Mouse (Mus musculus): Measurements from ENCODE around the gene Ccdc167.
A peak's percentile ranks its signal among the peaks of the same experiment; 100 is the strongest.

Gene Ccdc167

DNA sequence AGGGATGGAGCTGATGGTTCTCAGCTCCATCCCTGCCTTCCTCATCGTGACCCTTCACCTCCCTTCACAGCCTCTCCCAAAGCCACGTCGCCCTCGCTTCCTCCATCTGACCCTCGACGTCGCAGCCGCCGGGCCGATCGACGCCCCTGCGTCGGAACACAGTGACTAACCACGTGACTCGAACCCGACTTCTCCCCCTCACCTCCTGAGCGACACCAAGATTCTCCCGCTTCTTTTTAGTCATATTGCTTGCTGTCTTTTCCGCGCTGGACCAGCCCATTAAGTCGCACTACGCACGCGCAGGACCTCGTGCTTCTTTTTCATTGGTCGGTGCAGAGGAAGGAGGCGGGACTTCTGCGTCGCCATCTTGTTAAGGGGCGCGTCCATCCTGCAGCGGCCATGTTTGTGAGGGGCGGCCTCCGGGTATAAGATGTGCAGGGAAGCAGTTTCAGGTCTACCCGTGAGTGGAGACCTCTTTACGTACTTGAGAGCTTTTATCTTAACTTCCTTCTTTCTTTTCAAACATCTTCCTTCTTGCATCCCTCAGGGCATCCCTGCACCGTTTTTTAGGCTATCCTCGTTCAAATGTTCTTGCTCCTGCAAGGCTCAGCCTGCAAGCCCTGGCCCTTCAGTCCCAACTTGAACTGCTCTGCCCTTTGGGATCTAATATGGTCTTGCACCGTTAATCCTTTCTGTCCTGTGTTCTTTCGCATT lies at the start of gene Ccdc167:
Ccdc167 (minus strand) TSS at position 313 of the 714 bp plus-strand sequence.
- DNase-seq = peak; percentile 95

DNA sequence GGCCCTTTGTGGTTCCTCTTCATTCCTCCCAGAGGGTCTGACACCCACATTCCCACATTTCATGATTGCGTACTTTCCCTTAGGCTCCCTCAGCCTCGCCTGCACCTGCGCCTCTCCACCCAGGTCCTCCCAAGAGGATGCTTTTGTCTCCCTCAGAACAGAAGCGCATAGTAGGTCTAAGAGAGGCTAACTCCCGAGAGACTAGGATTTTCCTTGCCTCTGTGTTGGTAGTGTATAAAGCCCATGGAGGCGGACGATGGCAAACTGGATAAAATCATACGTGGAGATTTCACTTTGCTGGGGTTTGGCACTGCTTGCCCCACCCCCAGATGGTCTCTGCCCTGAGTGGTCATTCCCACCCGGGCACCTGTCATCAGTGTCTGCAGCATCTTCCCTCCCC lies 48.5 kb upstream of the Ccdc167 start:
- DNase-seq = no peak

DNA sequence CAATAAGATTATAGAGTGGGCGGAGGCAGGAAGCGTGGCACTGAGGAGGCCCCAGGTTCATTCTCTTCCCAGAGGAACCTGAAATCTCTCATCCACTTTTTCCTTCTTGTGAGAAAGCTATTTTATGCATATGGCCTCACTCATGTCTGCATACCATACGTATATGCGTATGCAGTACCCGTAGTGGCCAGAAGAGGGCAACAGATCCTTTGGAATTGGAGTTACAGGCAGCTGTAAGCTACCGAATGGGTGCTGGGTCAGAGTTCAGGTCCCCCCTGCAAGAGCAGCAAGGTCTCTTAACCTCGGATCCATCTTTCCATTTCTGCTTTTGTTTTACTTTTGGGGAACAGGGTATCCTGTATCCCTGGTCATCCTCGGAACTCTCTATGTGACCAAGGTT lies 45.7 kb upstream of the Ccdc167 start:
- DNase-seq = peak; percentile 72

DNA sequence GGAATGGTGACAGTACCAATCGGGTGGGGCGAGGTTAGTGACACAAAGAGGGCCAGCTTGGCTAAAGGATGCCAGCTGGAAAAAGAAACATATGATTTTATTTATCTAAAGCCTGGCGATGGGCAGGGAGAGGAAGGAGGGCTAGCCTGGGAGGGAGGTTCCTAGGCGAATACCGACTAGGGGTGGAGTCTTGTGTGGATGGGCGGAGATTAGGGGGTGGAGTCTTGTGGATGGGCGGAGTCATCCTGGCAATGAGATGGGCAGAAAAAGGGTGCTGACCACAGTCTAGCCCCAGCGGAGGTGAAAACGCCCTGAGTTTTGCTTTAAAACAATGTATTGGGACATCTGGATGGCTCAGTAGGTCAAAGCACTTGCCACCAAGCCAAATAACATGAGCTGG lies 45.1 kb upstream of the Ccdc167 start:
- DNase-seq = no peak

DNA sequence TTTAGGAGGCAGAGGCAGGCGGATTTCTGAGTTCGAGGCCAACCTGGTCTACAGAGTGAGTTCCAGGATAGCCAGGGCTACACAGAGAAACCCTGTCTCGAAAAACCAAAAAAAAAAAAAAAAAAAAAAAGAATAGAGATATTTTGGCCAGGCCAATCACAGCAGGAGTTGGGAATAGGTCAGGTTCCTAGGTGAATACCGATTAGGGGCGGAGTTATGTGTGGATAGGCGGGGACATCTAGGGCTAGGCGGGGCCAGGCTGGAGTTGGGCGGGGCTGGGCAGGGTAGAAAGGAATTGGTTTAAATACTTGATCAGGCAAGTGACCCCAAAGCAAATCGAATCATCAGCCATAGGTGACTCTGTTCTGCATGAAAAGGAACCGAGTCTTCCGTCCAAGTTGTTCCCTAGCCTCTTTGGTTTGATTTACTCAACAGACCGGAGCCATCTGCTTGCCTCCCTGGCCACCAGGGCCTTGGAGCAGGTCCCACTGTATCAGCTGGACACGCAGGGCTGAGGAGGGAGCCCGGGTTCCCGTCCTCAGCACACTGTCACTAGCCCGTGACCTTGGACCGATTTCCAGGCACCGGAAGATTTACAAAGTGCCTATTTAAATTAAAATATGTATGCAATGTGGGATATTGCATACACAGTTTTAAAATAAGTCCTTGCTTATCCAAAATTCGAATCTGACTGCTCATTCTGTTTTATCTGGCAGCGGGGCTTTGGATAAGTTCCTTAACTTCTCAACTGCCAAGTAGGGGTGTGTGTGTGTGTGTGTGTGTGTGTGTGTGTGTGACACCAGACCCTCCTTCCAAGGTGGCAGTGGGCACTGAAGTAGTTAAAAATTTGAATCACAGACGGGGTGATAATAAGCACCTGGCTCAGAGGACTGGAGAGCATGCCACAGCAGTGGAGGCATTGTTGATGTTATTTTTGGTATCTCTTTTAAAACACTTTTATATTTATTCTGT lies 43.8 kb upstream of the Ccdc167 start:
- peak; percentile 45 for DNase-seq

DNA sequence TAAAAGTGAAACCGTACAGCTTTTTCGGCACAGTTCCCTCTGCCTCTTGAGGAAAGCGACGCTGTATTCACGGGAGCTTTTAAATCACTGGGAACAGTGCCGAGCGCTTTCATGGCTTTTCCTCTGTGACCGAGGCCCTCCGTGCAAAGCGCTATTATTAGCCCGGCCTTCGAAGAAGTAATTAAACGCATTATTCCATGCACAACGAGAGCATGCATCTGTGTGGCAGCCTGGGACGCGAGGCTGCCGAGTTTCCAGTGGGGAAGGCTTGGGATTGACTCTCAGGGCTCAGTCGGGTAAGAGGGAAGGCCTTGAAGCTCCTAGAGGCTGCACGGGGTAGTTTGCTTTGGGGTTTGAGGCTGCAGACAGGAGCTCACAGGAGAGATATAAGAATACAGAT lies 43.1 kb upstream of the Ccdc167 start:
- peak; percentile 47 for DNase-seq

DNA sequence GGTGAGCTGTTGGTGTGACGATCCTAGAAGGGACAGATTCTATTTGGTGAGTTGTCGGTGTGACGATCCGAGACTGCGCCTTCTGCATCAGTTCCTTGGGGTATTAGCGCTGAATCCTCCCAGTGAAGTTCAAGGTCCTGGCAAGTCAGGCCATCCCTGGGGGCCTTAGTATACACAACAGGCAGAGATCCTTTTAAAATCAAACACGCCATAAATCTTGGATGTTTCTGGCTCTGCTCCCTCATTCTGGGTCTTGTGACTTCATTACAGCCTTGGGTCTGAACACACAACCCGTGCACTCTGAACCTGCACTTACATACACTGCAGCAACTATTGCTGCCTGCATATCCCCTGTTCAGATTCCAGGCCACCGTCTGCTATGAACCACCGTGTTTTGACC lies 39.5 kb upstream of the Ccdc167 start:
- DNase-seq = no peak

DNA sequence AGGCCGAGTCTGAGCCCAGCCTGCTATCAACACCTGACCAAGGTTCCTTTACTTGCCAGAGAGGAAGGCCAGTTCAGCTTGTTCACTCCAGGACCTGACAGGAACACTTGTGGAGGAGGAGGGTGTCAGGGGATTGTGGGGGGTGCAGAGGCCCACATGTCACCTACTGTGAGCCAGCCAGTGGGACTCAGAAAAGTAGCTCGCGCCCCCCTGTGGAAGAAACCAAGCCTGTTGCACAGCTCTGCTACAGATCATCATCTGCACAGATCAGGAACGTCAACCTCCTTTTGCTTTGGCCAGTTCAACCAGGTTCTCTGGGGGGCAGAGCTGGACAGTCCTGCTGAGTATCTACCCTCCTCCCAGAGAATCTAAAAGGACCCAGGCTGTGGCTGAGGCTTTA lies 37.7 kb upstream of the Ccdc167 start:
- no peak for DNase-seq

DNA sequence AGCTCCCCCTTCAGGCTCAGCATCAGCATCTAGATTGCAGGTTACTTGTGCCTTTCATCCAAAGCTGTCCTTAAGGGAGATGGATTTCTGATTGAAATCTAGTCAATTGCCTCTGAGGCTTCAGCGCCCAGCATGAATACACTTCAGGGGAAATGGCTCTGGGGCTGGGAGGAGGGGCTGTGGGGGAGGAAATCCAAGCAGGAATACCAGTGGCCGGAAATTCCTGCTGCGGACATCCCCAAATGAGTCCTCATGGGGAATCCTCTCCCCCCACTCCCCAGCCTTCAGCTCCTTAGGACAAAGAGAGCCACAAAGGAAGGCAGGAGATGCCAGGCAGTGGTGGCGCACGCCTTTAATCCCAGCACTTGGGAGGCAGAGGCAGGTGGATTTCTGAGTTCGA lies 30.6 kb upstream of the Ccdc167 start:
- DNase-seq = no peak

DNA sequence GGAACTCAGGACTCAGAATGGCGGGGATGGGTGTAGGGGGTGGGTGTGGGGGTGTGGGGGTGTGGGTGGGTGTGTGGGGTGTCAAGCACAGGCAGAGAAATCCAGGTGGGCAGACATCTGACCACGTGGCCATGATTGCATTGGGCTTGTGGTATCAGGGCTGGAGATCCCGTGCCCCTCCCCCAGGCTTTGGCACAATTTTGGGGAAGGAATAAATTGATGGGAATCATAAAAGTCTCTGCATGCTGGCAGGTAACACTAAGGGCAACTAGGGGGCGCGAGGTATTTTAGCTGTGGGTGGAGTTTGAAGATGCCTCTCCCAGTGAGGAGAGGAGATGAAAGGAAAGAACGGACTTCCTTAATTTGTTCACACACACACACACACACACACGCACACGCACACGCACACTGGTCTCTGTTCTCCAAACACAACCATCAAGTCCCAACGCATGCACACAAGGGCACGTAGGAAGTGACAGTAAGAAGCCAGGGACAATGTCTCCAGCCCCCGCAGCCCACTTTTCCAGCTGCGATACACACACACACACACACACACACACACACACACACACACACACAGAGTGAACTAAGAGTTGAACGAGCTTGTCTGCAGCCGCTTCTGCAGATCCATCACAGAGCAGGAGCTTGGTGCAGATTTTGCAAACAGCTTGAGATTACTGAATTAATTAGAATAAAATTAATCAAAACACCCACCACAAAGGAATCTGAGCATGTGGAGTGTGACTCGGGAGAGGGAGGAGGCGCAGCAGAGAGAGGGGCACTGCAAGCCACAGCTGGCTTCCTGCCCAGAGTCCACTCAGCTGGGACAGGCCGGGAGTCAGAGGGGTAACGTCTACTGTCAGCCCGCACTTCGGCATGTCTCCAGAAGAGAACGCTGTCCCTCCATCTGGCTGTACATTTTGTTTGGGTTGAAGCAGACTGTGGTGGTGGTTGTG lies 21.3 kb upstream of the Ccdc167 start:
- DNase-seq = peak; percentile 70

DNA sequence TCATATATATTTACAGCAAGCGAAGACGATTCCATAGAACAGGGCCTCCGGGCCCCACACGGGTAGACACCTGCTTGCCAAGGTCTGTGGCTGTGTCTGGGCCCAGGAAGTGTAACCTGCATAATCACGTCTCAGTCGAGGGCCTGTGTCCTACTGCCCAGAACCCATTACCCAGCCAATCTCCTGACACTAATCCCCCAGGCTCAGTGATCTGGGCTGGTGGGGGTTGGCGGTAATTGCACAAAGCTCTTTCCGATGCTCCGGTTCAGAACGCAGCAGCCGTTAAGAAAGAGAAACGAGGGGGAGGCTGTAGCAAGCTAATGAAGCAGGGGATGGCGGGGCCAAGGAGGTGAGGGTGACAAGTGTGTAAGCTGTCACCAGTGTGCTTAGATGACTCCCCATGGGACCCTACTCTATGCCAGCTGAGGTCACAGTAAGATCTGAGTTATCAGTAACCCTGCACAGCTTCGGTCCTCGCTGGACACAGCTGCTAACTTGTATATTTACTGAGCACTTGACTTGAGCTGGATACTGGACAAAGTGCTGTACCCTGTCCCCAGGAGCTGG lies 19.7 kb upstream of the Ccdc167 start:
- DNase-seq = no peak

DNA sequence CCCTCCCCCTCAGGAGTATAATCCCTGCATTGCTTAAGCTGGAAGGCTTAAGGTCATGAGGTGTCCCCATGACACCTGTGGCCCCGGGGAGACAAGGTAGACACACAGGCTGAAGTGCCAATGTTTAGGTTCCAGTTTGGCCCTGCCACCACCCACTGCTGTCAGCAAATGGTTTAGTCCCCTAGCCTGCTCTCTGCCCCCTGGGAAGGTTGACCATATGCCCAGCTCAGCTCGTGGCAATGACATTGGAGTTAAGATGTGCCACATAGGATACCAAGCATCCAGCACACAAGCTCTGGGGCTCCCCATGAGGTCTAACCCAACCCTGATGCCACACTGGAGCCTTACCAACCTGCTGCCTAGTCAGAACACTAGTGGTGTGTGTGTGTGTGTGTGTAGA lies 15.7 kb upstream of the Ccdc167 start:
- no peak for DNase-seq

DNA sequence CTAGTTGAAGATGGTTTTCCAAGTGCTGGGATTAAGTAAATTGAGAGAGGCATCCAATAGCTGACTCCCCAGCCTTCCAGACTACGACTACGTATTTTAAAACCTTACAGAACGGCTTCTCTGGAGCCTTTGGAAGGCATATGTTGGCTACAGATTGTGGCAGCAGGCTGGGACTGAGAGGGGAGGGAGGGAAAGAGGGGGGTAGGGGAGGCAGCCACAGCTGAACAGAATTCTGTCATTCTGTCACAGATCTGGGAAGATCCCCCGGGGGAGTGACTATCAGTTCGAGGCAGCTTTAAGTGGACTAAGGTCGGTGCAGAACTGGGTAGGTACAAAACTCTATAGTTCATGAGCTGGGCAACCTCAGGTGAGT lies 15.1 kb upstream of the Ccdc167 start:
- no peak for DNase-seq

DNA sequence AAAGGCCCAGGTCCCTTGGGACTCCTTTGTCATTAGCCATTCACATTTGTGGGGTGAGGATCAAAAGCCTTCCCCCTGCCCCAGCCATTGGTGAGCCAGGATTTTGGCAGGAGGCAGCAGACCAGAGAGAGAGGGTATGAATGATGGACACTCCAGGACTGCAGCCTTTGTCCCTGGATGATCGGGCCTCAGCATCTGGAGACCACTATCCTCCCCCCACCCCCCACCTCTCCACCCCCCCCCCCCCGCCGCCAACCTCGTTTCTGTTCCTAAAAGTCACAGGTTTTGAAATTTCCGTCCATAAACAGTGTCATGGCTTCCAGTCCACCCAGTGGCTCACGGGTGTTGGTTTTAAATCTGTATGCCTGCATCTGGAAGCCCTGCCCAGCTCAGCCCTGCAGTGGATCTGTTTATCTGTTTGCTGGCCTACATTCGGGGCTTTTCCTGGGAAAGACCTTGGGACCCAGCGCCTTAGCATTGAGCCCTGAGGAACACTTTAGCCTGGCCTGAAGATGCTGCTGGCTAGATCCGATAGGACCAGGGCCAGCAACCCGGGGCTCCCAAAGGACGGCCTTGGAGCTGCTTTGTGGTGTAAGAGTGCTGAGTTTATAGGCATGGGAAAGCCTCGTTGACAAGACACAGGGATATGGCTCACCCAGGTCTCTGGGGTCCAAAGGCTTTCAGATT lies 14.6 kb upstream of the Ccdc167 start:
- DNase-seq = no peak

DNA sequence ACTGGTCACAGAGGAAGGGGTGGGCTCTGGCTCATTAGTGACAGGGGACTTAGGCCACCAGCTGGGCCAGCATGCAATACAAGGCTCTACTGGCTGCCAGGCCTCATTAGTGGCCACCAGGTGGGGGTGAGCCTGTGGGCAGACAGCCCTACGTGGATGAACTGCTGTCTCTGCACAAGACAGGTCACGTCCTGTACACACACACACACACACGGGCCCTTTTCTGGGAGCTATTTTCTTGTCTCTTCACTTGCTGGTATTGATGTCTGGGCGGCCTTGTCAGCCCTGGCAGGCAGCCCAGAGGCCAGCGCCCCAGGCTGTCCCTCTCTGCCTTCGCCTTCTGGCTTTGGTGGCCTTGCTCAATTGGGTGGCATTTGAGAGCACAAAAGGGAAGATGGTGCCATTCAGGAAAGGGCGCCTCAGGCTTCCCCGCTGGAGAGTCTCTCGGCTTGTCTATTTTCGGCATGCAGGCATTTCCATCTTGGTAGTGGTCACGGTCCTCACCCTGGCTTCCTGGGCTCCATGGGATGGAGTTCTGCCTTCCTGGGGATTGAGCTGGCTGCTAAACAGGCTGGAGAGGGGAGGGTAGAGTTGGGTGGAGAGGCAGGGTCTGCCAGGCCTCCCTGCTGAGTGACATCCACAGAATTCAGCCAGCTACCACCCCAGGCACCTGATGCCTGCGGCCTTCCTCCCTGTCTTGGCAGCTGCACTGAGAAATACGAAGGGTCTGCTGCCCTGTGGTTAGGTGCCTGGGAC lies 13.8 kb upstream of the Ccdc167 start:
- no peak for DNase-seq

DNA sequence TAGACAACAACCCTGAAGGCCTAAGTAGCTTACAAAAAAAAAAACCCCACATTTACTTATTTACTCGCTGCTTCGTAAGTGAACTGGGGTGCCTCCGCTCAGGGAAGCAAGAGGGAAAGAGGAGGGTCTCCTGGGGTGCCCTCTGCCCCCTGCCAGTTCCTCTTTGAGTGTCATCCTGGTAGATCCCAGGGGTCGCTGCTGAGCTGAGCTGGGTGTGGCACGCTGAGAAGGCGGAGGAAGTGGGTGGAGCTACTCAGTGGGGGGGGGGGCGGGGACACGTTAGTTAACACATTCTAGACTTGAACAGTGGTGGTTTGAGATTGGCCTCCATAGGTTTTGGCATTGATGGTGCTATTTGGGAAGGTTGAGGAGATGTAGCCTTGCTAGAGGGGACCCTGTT lies 11.2 kb upstream of the Ccdc167 start:
- DNase-seq = no peak

DNA sequence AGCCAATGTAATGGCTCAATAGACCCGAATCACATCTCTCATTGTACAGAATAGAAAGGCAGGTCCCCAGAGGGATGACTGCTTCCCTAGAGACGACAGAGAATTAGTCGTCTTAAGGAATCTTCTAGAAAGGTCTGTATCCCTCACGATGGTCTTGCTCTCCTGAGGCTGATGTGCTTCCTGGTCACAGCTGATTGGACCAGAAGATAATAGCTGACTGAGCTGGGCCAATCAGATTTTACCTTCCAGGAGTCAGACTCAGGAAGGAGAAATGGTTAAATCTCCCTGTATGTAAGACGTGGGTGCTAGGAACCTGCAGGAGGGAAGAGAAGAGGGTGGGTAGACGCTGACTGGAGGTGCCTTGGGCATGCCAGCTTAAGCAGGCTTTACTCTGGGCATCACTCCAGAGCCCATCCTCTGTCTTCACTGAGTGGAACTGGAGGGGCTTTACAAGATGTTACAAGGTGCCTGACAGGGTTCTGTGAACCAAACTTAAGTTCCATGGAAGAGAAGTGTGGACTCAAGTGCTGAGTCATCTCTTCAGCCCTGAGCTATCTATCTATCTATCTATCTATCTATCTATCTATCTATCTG lies 8.3 kb upstream of the Ccdc167 start:
- DNase-seq = no peak

DNA sequence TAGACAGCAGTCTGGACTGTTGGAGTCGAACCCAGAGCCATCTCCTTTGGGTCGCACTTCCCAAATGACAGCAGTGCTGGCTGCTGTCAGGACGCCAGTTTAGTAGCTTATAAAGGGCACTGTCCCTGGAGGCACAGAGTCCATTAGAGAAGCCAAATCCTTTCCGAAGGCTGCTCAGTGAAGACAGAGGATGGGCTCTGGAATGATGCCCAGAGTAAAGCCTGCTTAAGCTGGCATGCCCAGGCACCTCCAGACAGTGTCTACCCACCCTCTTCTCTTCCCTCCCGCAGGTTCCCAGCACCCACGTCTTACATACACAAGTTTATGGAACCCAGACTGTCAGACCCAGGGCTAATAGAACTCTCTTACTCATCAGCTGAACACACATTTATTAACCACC lies 7.8 kb upstream of the Ccdc167 start:
- DNase-seq = no peak

DNA sequence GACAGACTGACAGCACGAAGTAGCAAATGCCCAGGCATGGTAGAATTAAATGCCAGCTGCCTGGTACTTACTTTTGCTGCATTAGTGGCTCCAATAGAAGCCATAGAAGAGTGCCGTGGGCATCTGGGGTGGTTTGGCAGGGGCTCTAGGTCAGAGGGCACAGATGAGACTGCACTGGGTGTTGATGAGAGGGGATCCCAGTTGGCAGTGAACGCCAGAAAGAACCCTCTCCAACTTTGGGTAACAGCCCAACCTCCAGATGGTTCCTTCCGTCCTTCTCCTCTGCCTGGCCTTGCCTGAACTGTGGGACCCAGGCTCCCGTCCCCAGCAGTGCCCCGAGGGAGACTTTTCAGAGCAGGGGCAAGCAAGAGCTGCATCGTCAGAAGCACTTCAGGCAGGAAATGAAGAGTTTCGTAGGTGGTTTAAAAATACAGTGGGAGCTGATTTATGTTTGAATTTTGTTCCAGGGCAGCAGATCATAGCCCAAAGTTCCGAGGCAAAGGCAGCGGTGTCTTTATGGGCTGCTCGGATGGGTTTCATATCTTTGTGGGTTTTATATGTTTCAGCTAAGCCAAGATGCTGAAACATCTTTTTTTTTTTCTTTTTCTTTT lies 4.0 kb upstream of the Ccdc167 start:
- DNase-seq = no peak
